Mouse (Mus musculus) lung, adult 2 months (tissue): ENCODE results near the gene Plekhh1. TPM values are rescaled to one million over a fixed set of nuclear protein-coding genes. Genes with fewer than 3 reads are reported as not detected.

ENCODE experiments used
- DNase-seq: peaks from one replicate; pipeline ENCODE4 v3.0.0; 2022
- H3K4me1 ChIP-seq: fragments of 200-500 bp; 2 replicates; pipeline ENCODE4 v1.6.1; 2011; ENCODE audit warnings: low read length; ENCODE audit not compliant: control insufficient read depth, insufficient read depth
- H3K4me3 ChIP-seq: fragments of 200-500 bp; replicated peaks from 2 replicates; pipeline ENCODE3; 2011; ENCODE audit warnings: low read depth, mild to moderate bottlenecking, control low read depth, low read length; ENCODE audit errors: extremely low read depth
- CTCF ChIP-seq: fragments of 200-500 bp; IDR thresholded peaks from 2 replicates; pipeline ENCODE4 v1.5.1; 2011; ENCODE audit warnings: mild to moderate bottlenecking, low read length, control low read depth; ENCODE audit not compliant: insufficient read depth
- POLR2A ChIP-seq: fragments of 200-500 bp; IDR thresholded peaks from 2 replicates; pipeline ENCODE4 v1.6.1; 2011; ENCODE audit warnings: low read depth, mild to moderate bottlenecking, control low read depth, low read length, borderline replicate concordance; ENCODE audit errors: extremely low read depth
- WGBS: fragments of 180-500 bp; shearing (Covaris S2); methylation state at CpG from one replicate; pipeline ENCODE4 v1.1.7; 2018; 5-methylcytosine and 5-hydroxymethylcytosine counted together
- polyA plus RNA-seq: library from polyadenylated mRNA; depleted of rRNA; stranded (reverse); fragments of >200 nt; gene quantifications from 2 replicates; pipeline ENCODE4 v1.2.3, GENCODE M21; 2012; rRNA removed

The Plekhh1 gene
- 8.9 and 9.3 TPM in 2 replicates for polyA plus RNA-seq

DNA sequence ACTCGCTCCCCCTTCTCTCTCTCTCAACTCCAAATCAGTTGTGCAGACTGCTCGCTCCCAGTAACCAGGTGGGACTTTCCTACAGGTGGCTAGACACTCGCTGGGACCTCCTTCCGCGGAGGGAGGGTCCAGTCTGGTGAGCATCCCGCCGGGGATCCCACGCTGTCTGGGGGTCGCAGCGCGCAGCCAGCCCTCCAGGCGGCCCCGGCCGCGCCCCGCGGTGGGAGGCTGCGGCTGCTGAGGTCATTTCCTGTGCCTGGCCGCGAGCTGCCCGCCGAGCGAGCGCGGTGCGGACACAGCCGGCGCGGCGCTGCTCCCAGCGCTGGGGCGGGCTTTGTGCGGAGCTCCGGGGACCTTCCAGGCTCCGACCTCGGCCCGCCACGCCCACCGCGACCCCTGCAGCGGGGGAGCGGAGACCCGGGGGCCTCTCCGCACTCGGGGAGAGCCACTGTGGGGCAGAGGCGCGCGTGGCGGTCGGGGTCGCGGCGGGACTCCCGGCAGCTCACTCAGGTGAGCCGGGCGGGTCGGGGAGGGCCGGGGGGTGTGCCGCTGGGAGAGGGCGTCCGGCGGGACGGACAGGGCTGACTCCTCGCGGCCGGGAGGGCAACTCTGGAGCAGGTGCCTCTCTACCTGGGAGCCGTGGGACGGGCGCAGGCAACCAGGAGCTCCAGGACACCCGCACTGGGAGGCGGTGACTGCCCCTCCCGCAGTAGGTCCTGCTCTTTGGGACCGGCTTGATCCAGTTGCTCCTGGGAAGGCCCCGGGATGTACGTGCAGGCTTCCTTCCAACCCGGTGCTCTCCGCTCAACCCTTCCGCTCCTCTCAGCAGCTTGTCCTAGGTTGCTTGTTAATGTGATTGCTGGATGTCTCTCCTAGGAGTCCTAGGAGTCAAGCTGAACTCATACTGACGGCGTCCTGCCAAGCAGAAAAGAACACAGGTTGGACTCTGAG, at the start of gene Plekhh1:
Gene Plekhh1, plus strand, starts transcription at position 253 of the 951 bp plus-strand sequence.
- peaks cover 7% of the 10 kb centered on the region; the same call in 1 of the 2 replicates for H3K4me1 ChIP-seq
- H3K4me3 ChIP-seq: peak within 1 kb of the TSS; percentile 84
- DNase-seq: peak; percentile 76
- TF ChIP-seq POLR2A: peak; percentile 35; the same call in 1 of the 2 replicates
- TF ChIP-seq CTCF: no peak
- 1% methylated on average over 74 of the region's 80 CpGs for WGBS

DNA sequence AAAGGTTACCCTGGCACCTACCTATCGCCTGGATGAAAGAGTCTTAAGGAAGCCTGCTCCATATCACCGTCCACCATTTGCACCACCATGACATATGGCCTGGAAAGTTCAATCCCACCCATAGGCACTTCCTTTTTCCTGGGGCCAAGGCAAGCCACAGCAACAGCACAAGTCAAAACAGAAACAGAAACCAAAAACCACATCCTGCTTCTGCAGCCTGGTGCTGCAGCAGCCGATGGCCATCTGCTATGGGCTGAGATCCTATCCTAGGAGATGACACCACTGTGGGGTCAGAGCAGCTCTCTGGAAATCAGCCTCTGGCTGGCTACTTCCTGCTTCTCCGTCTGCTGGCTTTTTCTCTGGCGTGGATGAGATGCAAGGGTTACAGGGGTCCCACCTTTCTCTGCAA, 48.3 kb upstream of the Plekhh1 start:
- 35% methylated on average over 5 of the region's 5 CpGs for WGBS
- DNase-seq: peak; percentile 34
- TF ChIP-seq POLR2A (peak; percentile 49; the same call in 1 of the 2 replicates), CTCF (no peak)

DNA sequence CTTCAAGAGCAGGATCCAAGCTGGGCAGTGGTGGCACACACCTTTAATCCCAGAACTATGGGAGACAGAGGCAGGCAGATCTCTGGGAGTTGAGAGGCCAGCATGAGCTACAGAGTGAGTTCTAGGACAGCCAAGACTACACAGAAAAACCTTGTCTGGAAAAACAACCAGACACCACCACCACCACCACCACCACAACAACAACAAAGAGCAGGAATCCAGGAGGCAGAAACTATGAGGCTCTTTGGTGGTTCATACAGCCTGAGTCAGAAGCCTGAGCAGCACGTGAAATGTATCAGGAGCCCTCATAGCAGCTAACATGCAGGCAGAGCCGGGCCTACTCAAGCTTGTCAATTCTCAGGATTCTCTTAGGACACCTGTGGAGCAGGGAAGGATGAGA, 47.8 kb upstream of the Plekhh1 start:
- 86% methylated on average over 2 of the region's 2 CpGs for WGBS
- no peak for DNase-seq
- Histone ChIP-seq H3K4me3 (peak overlapping the region; percentile 37), H3K4me1 (no peaks in the 10 kb centered on the region; the same call in 1 of the 2 replicates)
- TF ChIP-seq CTCF (no peak), POLR2A (no peak)

More for the DNA sequence above, 48.3 kb upstream of the Plekhh1 start:
- Histone ChIP-seq H3K4me1 (no peaks in the 10 kb centered on the region; the same call in 1 of the 2 replicates), H3K4me3 (peak overlapping the region; percentile 66)

DNA sequence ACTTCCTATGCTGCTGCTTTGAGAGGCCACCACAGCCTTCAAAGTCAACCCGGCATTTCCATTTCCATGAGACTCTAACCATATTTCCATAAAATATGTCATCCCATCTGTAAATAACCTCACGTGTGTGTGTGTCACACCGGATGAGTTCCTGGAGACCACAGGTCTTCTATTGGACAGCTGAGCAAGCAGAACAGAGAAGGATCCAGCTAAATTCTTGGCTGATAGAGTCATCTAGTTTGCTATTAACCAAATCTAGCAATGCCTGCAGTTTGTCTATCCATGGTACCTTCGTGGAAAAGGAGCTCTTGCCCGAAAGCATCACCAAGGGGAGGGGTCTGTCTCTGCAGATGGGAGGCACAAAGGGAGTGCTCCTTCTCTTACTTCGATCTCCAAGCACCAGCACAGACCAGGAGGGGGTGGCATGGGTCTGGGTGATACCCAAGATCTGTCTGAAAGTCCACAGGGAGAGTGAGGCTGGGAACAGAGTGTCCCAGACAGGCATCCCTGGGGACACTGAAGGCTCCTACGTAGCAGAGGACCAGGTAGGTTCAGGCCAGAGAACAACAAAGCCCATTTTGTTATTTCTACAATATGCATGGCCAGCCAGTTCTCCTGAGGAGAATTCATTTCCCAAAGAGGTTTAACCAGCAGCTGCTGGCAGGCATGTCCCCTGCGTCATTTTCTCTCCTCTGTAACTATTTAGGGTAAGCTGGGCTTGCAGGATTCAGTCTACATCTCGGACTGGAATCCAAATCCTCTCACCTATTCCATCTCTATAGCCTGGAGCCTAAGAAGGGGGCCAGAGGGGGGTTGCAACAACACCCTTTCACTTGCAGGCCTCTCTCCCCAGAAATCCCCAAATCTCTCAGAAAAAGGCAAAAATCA, 46.8 kb upstream of the Plekhh1 start:
- DNase-seq: no peak
- 64% methylated on average over 9 of the region's 9 CpGs for WGBS
- TF ChIP-seq POLR2A (no peak), CTCF (no peak)
- Histone ChIP-seq H3K4me3 (no peak overlapping the region), H3K4me1 (no peaks in the 10 kb centered on the region; the same call in 1 of the 2 replicates)

DNA sequence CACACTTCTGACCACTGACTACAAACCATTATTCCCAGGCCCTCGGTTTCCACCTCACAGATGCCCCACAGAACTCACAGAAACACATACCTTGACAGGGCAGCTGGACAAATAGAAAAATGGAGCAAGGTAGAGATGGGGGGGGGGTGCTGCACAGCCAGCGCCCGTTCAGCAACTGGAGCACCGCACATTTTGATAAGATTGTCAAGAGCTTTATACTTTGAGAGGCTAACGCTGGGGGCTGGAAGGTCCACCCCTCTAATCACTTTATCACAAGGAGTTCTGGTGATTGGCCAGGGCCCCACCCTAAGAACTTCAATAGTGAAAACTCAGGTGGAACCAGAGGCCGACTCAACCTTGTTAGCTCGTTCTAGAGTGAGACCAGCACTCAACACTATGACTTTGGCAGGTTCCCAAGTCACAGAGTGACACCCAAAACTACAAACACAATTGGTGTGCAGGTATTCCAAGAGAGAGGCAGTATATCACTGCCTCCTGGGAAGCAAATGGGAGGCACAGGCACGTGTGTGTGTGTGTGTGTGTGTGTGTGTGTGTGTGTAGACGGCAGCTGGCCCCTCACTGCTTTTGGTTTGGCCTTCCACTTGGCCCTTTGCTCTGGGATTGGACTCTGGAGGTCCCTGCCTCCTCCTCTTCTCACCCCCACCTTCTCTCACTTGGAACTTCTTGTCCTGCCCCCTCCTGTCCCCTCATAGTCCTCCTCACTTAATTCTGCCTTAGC, 45.5 kb upstream of the Plekhh1 start:
- Histone ChIP-seq H3K4me3 (no peak overlapping the region), H3K4me1 (no peaks in the 10 kb centered on the region; the same call in 1 of the 2 replicates)
- TF ChIP-seq POLR2A: no peak
- no peak for TF ChIP-seq CTCF
- WGBS: 59% methylated on average over 9 of the region's 9 CpGs
- DNase-seq: peak; percentile 35

DNA sequence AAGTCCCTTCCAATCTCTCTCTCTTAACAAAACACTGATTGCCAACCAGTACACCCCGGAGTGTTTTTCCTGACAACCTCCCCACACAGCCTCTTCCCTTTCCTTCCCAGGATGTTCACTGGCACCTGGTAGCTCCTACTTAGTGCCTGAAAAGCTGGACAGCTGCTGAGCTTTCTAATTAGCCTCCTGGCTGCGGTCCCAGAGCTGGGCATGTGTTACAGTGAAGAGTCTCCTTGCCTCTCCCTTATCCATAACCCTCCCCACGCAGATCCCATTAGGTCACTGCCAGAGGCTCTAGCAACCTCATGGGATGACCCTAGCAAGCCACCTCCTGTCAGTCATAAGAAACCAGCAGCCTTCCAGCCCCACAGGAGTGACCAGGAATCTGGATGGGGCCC, 44.9 kb upstream of the Plekhh1 start:
- 33% methylated on average over 3 of the region's 3 CpGs for WGBS

DNA sequence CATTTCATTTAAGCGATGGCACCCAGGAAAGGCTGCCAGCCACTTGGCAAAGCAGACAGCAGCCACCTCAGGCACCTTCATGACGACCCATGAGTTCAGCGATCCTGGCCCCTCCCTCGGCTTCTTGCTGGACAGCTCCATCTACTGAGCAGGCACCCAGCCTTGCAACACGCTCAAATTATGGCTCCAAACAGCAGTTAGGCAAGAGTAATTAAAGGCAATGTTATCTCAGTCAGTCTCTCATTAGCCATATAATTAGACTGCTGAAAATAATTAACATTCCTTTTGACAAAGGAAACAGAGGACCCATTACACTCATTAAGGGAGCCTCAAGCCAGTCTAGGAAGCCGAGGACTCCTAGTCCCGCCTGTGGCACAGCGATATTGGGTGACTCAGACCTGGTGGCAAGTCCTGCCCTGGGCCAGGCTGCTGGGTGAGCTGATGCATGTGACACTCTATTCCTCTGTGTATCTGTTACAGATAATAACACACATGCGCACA, 41.3 kb upstream of the Plekhh1 start:
- Histone ChIP-seq H3K4me3 (no peak overlapping the region), H3K4me1 (no peaks in the 10 kb centered on the region; the same call in 1 of the 2 replicates)
- no peak for DNase-seq
- WGBS: 61% methylated on average over 9 of the region's 9 CpGs
- no peak for TF ChIP-seq POLR2A
- no peak for TF ChIP-seq CTCF

More for the DNA sequence above, 44.9 kb upstream of the Plekhh1 start:
- H3K4me3 ChIP-seq: no peak overlapping the region
- H3K4me1 ChIP-seq: no peaks in the 10 kb centered on the region; the same call in 1 of the 2 replicates
- no peak for TF ChIP-seq POLR2A
- TF ChIP-seq CTCF: no peak
- DNase-seq: no peak

DNA sequence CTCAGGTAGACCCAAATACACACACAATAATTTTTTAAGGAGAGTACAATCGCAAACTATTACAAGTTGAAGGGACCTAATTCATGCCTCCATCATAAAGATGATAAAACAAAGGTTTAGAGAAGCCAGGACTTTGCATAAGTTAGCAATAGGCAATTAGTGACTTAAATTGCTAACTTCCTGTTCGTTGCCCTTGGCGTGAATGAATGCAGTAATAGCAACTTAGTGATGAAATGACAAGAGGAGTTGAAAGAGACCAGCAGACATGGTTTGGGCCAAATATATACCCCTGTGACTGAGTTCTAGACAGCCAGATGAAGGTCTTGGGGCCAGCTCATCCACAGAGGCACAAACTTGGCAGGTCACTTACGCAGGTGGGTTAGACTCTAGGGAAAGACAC, 32.7 kb upstream of the Plekhh1 start:
- no peak overlapping the region for H3K4me3 ChIP-seq
- no peaks in the 10 kb centered on the region for H3K4me1 ChIP-seq
- whole genome bisulfite sequencing: 84% methylated on average over 4 of the region's 4 CpGs
- TF ChIP-seq POLR2A (no peak), CTCF (no peak)
- DNase-seq: no peak
